Mouse (Mus musculus) lung, adult 2 months (tissue): ENCODE measurements at regions not wholly inside any gene's neighbourhood (a gene's known extent, or its start where the extent isn't known, plus 50 kb on each side); places are given as distances from the start of the nearest gene placed in this dataset.

Source experiments
- DNase-seq: peaks from one replicate; pipeline ENCODE4 v3.0.0; 2022
- H3K4me1 ChIP-seq: fragments of 200-500 bp; 2 replicates; pipeline ENCODE4 v1.6.1; 2011; ENCODE audit warnings: low read length; ENCODE audit not compliant: control insufficient read depth, insufficient read depth
- H3K4me3 ChIP-seq: fragments of 200-500 bp; replicated peaks from 2 replicates; pipeline ENCODE3; 2011; ENCODE audit warnings: low read depth, mild to moderate bottlenecking, control low read depth, low read length; ENCODE audit errors: extremely low read depth
- CTCF ChIP-seq: fragments of 200-500 bp; IDR thresholded peaks from 2 replicates; pipeline ENCODE4 v1.5.1; 2011; ENCODE audit warnings: mild to moderate bottlenecking, low read length, control low read depth; ENCODE audit not compliant: insufficient read depth
- POLR2A ChIP-seq: fragments of 200-500 bp; IDR thresholded peaks from 2 replicates; pipeline ENCODE4 v1.6.1; 2011; ENCODE audit warnings: low read depth, mild to moderate bottlenecking, control low read depth, low read length, borderline replicate concordance; ENCODE audit errors: extremely low read depth
- WGBS: fragments of 180-500 bp; shearing (Covaris S2); methylation state at CpG from one replicate; pipeline ENCODE4 v1.1.7; 2018; 5-methylcytosine and 5-hydroxymethylcytosine counted together

GRCm38 (mm10) chr11:23131122-23131521 lies 123.8 kb downstream of the Fam161a start:
- no peak for DNase-seq
- WGBS = 40% methylated on average over 1 of the region's 1 CpGs
- TF ChIP-seq CTCF (no peak), POLR2A (no peak)
- H3K4me1 ChIP-seq = no peaks in the 10 kb centered on the region
- H3K4me3 ChIP-seq = no peak overlapping the region

- no peak for DNase-seq
- Histone ChIP-seq H3K4me3 (no peak overlapping the region), H3K4me1 (no peaks in the 10 kb centered on the region)
- 80% methylated on average over 1 of the region's 1 CpGs for WGBS
- TF ChIP-seq CTCF (no peak), POLR2A (no peak)
Measured at GRCm38 (mm10) chr11:23131632-23132031, 124.2 kb upstream of the Xpo1 start.

GRCm38 (mm10) chr11:23140429-23141099 lies 115.3 kb upstream of the Xpo1 start:
- H3K4me3 ChIP-seq = no peak overlapping the region
- TF ChIP-seq POLR2A (no peak), CTCF (no peak)
- no peaks in the 10 kb centered on the region for H3K4me1 ChIP-seq
- 57% methylated on average over 6 of the region's 6 CpGs for WGBS
- no peak for DNase-seq

- H3K4me1 ChIP-seq = no peaks in the 10 kb centered on the region
- H3K4me3 ChIP-seq = no peak overlapping the region
- TF ChIP-seq POLR2A = no peak
- no peak for TF ChIP-seq CTCF
- DNase-seq = no peak
- 48% methylated on average over 12 of the region's 12 CpGs for WGBS
Measured at GRCm38 (mm10) chr11:23141100-23141837, 114.6 kb upstream of the Xpo1 start.

GRCm38 (mm10) chr11:23148048-23148596 lies 107.7 kb upstream of the Xpo1 start:
- no peak for DNase-seq
- no peak overlapping the region for H3K4me3 ChIP-seq
- no peaks in the 10 kb centered on the region for H3K4me1 ChIP-seq
- 62% methylated on average over 8 of the region's 8 CpGs for WGBS
- TF ChIP-seq CTCF (no peak), POLR2A (no peak)

GRCm38 (mm10) chr11:23149556-23150244 lies 106.1 kb upstream of the Xpo1 start:
- H3K4me3 ChIP-seq = no peak overlapping the region
- WGBS = 71% methylated on average over 5 of the region's 5 CpGs
- no peaks in the 10 kb centered on the region for H3K4me1 ChIP-seq
- DNase-seq = no peak
- no peak for TF ChIP-seq POLR2A
- TF ChIP-seq CTCF = no peak

- 67% methylated on average over 1 of the region's 1 CpGs for WGBS
- TF ChIP-seq POLR2A (no peak), CTCF (no peak)
Measured at GRCm38 (mm10) chr11:23154851-23155250, 101.0 kb upstream of the Xpo1 start.

GRCm38 (mm10) chr11:23168546-23169218 lies 87.2 kb upstream of the Xpo1 start:
- no peak overlapping the region for H3K4me3 ChIP-seq
- no peak for TF ChIP-seq POLR2A
- no peak for TF ChIP-seq CTCF

More at GRCm38 (mm10) chr11:23154851-23155250, 101.0 kb upstream of the Xpo1 start:
- Histone ChIP-seq H3K4me3 (no peak overlapping the region), H3K4me1 (no peaks in the 10 kb centered on the region)
- DNase-seq = no peak

More at GRCm38 (mm10) chr11:23168546-23169218, 87.2 kb upstream of the Xpo1 start:
- DNase-seq = no peak
- H3K4me1 ChIP-seq = no peaks in the 10 kb centered on the region
- 77% methylated on average over 12 of the region's 12 CpGs for WGBS
